Mouse (Mus musculus): ENCODE results near the gene Utp14a. TPM values are rescaled to one million over a fixed set of nuclear protein-coding genes. Genes with fewer than 3 reads are reported as not detected.

The Utp14a gene
- polyA plus RNA-seq, 1 experiment from 2014 or later = 17.2 TPM

- no peak overlapping the region for H3K9ac ChIP-seq (ENCODE audit: low read depth, low read length)
- 48% methylated on average over 6 of the region's 6 CpGs for WGBS
- no peak overlapping the region for H3K4me3 ChIP-seq (ENCODE audit: low read depth, low read length)
- H3K27ac ChIP-seq (replicated peaks; ENCODE audit: low read depth, low read length) = no peak overlapping the region
- ATAC-seq (ENCODE audit: low read depth) = no peak
- H3K36me3 ChIP-seq (ENCODE audit: control insufficient read depth, insufficient read depth, low read length) = 0 out of 2 replicates have a peak, but pooled peaks cover 3% of the 10 kb centered on the region
- peaks cover 6% of the 10 kb centered on the region; the same call in 1 of the 2 replicates for H3K27me3 ChIP-seq (replicated peaks; ENCODE audit: control insufficient read depth, insufficient read depth, low read length)
- H3K4me2 ChIP-seq (ENCODE audit: low read depth, low read length) = no peak overlapping the region
- no peaks in the 10 kb centered on the region for H3K4me1 ChIP-seq (ENCODE audit: control insufficient read depth, insufficient read depth, low read length)
- H3K9me3 ChIP-seq (ENCODE audit: control insufficient read depth, low read length) = no peaks in the 10 kb centered on the region
- DNase-seq (ENCODE audit: low spot score) = no peak
Observed at GRCm38 (mm10) chrX:48286488-48286887, 29.8 kb downstream of the Utp14a start.

- DNase-seq (ENCODE audit: low spot score) = no peak
- Histone ChIP-seq H3K36me3 (ENCODE audit: control insufficient read depth, insufficient read depth, low read length) (no peaks in the 10 kb centered on the region), H3K4me1 (ENCODE audit: control insufficient read depth, insufficient read depth, low read length) (no peaks in the 10 kb centered on the region), H3K4me2 (ENCODE audit: low read depth, low read length) (no peak overlapping the region), H3K9me3 (ENCODE audit: control insufficient read depth, low read length) (no peaks in the 10 kb centered on the region), H3K9ac (ENCODE audit: low read depth, low read length) (no peak overlapping the region), H3K27me3 (replicated peaks; ENCODE audit: control insufficient read depth, insufficient read depth, low read length) (peaks cover 6% of the 10 kb centered on the region; the same call in 1 of the 2 replicates), H3K4me3 (ENCODE audit: low read depth, low read length) (no peak overlapping the region), H3K27ac (replicated peaks; ENCODE audit: low read depth, low read length) (no peak overlapping the region)
- 80% methylated on average over 4 of the region's 4 CpGs for WGBS
- ATAC-seq (ENCODE audit: low read depth) = no peak
Observed at GRCm38 (mm10) chrX:48288008-48288407, 31.3 kb downstream of the Utp14a start.

DNA sequence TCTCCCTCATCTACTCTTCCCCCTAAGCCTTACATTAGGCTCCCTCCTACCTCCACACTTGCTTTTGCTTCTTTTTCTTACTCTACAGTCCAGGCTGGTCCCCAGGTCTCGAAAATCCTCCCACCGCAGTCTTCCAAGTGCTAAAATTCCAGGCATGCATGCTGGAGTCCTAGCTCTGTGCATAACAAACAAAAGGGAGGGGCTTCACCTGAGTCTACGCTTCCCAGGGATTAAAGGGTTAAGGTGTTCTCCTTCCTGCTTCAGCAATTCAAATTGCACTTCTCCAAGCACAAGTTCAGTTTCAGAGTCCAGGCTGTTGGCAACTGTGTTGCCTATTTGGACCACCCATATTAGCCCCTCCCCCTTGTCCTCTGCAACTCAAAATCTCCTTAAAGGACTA lies 34.8 kb downstream of the Utp14a start:
- Histone ChIP-seq H3K9me3 (ENCODE audit: control insufficient read depth, low read length) (no peaks in the 10 kb centered on the region), H3K27me3 (replicated peaks; ENCODE audit: control insufficient read depth, insufficient read depth, low read length) (0 out of 2 replicates have a peak, but pooled peaks cover 5% of the 10 kb centered on the region), H3K9ac (ENCODE audit: low read depth, low read length) (no peak overlapping the region), H3K27ac (replicated peaks; ENCODE audit: low read depth, low read length) (no peak overlapping the region), H3K4me3 (ENCODE audit: low read depth, low read length) (no peak overlapping the region), H3K4me2 (ENCODE audit: low read depth, low read length) (no peak overlapping the region), H3K4me1 (ENCODE audit: control insufficient read depth, insufficient read depth, low read length) (no peaks in the 10 kb centered on the region), H3K36me3 (ENCODE audit: control insufficient read depth, insufficient read depth, low read length) (no peaks in the 10 kb centered on the region)
- ATAC-seq (ENCODE audit: low read depth) (no peak), DNase-seq (ENCODE audit: low spot score) (no peak)
- 36% methylated on average over 3 of the region's 3 CpGs for WGBS

- Histone ChIP-seq H3K9ac (ENCODE audit: low read depth, low read length) (no peak overlapping the region), H3K36me3 (ENCODE audit: control insufficient read depth, insufficient read depth, low read length) (no peaks in the 10 kb centered on the region), H3K9me3 (ENCODE audit: control insufficient read depth, low read length) (no peaks in the 10 kb centered on the region), H3K27ac (replicated peaks; ENCODE audit: low read depth, low read length) (no peak overlapping the region), H3K4me3 (ENCODE audit: low read depth, low read length) (no peak overlapping the region), H3K4me1 (ENCODE audit: control insufficient read depth, insufficient read depth, low read length) (no peaks in the 10 kb centered on the region), H3K4me2 (ENCODE audit: low read depth, low read length) (no peak overlapping the region), H3K27me3 (replicated peaks; ENCODE audit: control insufficient read depth, insufficient read depth, low read length) (no peaks in the 10 kb centered on the region)
- 74% methylated on average over 4 of the region's 4 CpGs for WGBS
- DNase-seq (ENCODE audit: low spot score) (no peak), ATAC-seq (ENCODE audit: low read depth) (no peak)
Observed at GRCm38 (mm10) chrX:48305356-48305755, 48.7 kb downstream of the Utp14a start.

DNA sequence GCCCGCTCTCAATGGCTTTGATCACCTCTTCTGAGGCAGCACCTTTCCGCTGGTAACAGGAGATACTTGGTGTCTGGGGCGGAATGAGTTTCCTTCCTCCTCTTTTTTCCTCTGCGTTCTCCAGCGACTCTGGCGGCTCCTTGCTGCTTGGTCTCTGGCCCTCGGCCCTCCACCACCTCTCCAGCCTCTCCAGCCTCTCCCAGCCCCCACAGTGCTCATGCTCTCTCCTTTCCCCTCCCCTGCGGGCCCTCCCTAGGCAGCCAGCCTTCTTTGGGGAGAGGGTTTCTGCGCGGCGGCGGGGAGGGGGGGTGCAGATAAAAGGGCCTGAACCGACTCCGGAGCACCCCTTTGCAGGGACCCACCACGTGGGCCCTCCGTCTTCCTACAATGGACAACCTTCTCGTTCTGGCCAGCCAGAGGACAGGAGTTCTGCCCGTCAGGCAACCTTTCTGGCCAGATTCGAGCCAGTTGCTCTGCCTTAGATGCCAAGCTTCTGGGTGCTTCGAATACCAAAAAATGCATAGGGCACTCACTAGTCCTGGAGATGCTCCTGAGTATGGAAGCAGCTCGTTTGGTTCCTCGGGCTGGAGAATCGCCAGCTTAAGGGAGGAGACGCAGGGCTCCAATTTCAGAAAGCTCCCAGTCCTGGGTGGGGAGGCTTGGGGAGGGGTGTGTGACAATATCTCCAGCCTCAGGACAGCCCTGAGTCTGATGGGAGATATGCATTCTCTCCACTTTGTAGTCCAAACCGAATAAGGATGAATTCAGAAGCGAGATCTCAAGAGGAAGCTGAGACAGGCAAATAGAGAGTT lies 54.2 kb downstream of the Utp14a start:
- peak overlapping the region; percentile 52 for H3K9ac ChIP-seq (ENCODE audit: low read depth, low read length)

DNA sequence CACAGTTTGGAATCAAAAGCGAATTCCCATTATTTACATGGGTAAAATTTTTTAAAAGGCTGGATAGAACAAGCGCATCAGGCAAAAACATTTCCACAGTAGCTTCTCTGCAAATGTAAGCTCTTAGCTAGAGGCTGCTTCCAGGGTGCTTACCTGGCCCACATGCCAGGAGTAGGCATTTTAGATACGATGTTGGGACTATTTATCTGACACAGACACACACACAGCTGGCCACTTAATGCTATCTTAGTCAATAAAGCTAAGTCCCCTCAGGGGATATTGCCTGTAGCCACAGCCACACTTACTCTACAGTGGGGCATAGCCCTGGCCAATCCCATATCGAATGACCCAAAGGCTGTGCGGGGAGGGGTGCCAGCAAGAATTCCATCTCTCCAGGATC lies 55.1 kb downstream of the Utp14a start:
- H3K27ac ChIP-seq (replicated peaks; ENCODE audit: low read depth, low read length) = no peak overlapping the region
- no peaks in the 10 kb centered on the region for H3K4me1 ChIP-seq (ENCODE audit: control insufficient read depth, insufficient read depth, low read length)
- no peaks in the 10 kb centered on the region for H3K36me3 ChIP-seq (ENCODE audit: control insufficient read depth, insufficient read depth, low read length)
- H3K9me3 ChIP-seq (ENCODE audit: control insufficient read depth, low read length) = no peaks in the 10 kb centered on the region
- DNase-seq (ENCODE audit: low spot score) (no peak), ATAC-seq (ENCODE audit: low read depth) (no peak)
- no peak overlapping the region for H3K4me3 ChIP-seq (ENCODE audit: low read depth, low read length)
- no peak overlapping the region for H3K4me2 ChIP-seq (ENCODE audit: low read depth, low read length)
- no peak overlapping the region for H3K9ac ChIP-seq (ENCODE audit: low read depth, low read length)
- H3K27me3 ChIP-seq (replicated peaks; ENCODE audit: control insufficient read depth, insufficient read depth, low read length) = peaks cover 3% of the 10 kb centered on the region; the same call in 1 of the 2 replicates
- WGBS = 62% methylated on average over 5 of the region's 5 CpGs

More for the DNA sequence above, 54.2 kb downstream of the Utp14a start:
- H3K4me3 ChIP-seq (ENCODE audit: low read depth, low read length) = peak overlapping the region; percentile 25
- no peak overlapping the region for H3K27ac ChIP-seq (replicated peaks; ENCODE audit: low read depth, low read length)
- no peaks in the 10 kb centered on the region; the same call in 1 of the 2 replicates for H3K27me3 ChIP-seq (replicated peaks; ENCODE audit: control insufficient read depth, insufficient read depth, low read length)
- H3K9me3 ChIP-seq (ENCODE audit: control insufficient read depth, low read length) = no peaks in the 10 kb centered on the region
- peak overlapping the region; percentile 57 for H3K4me2 ChIP-seq (ENCODE audit: low read depth, low read length)
- peak; percentile 29 for DNase-seq (ENCODE audit: low spot score)
- no peaks in the 10 kb centered on the region for H3K36me3 ChIP-seq (ENCODE audit: control insufficient read depth, insufficient read depth, low read length)
- WGBS = 22% methylated on average over 26 of the region's 26 CpGs
- ATAC-seq (ENCODE audit: low read depth) = no peak
- no peaks in the 10 kb centered on the region for H3K4me1 ChIP-seq (ENCODE audit: control insufficient read depth, insufficient read depth, low read length)

GRCm38 (mm10) chrX:48314530-48315079 lies 57.9 kb downstream of the Utp14a start:
- Histone ChIP-seq H3K27ac (replicated peaks; ENCODE audit: low read depth, low read length) (no peak overlapping the region), H3K27me3 (replicated peaks; ENCODE audit: control insufficient read depth, insufficient read depth, low read length) (peaks cover 11% of the 10 kb centered on the region), H3K36me3 (ENCODE audit: control insufficient read depth, insufficient read depth, low read length) (no peaks in the 10 kb centered on the region), H3K4me2 (ENCODE audit: low read depth, low read length) (peak overlapping the region; percentile 56), H3K4me1 (ENCODE audit: control insufficient read depth, insufficient read depth, low read length) (no peaks in the 10 kb centered on the region), H3K9me3 (ENCODE audit: control insufficient read depth, low read length) (no peaks in the 10 kb centered on the region), H3K4me3 (ENCODE audit: low read depth, low read length) (peak overlapping the region; percentile 36), H3K9ac (ENCODE audit: low read depth, low read length) (peak overlapping the region; percentile 52)
- WGBS = 13% methylated on average over 19 of the region's 33 CpGs
- peak; percentile 85 for ATAC-seq (ENCODE audit: low read depth)
- peak; percentile 72 for DNase-seq (ENCODE audit: low spot score)

DNA sequence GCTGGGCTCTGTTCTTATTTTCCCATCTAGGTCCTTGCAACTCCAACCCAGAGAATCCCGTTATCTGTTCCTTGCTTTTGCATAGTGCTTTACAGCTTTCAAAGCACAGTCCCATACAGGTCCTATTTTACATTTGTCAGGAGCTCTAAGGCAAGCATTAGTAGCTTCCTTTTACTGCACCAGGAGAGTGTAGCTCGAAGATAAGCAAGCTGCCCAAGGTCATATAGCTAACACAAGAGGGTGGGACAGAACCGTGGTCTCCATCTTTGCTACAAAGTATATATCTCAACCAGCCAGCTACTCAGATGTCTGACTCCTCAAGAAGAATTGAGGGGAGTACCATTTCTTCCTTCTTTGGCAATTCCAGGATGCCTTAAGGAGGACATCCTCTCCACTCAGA lies 60.8 kb downstream of the Utp14a start:
- no peaks in the 10 kb centered on the region for H3K36me3 ChIP-seq (ENCODE audit: control insufficient read depth, insufficient read depth, low read length)
- peaks cover 11% of the 10 kb centered on the region for H3K27me3 ChIP-seq (replicated peaks; ENCODE audit: control insufficient read depth, insufficient read depth, low read length)
- no peak overlapping the region for H3K27ac ChIP-seq (replicated peaks; ENCODE audit: low read depth, low read length)
- H3K9ac ChIP-seq (ENCODE audit: low read depth, low read length) = no peak overlapping the region
- no peak overlapping the region for H3K4me3 ChIP-seq (ENCODE audit: low read depth, low read length)
- H3K4me1 ChIP-seq (ENCODE audit: control insufficient read depth, insufficient read depth, low read length) = no peaks in the 10 kb centered on the region
- DNase-seq (ENCODE audit: low spot score) (no peak), ATAC-seq (ENCODE audit: low read depth) (no peak)
- H3K4me2 ChIP-seq (ENCODE audit: low read depth, low read length) = no peak overlapping the region
- WGBS = 56% methylated on average over 3 of the region's 3 CpGs
- H3K9me3 ChIP-seq (ENCODE audit: control insufficient read depth, low read length) = no peaks in the 10 kb centered on the region
